Mouse (Mus musculus) liver (tissue): ENCODE results near the gene Elovl2.

Source experiments
- DNase-seq: peaks from one replicate; pipeline ENCODE4 v3.0.0-alpha.2; 2020; ENCODE audit warnings: mixed read lengths

Elovl2 gene

DNA sequence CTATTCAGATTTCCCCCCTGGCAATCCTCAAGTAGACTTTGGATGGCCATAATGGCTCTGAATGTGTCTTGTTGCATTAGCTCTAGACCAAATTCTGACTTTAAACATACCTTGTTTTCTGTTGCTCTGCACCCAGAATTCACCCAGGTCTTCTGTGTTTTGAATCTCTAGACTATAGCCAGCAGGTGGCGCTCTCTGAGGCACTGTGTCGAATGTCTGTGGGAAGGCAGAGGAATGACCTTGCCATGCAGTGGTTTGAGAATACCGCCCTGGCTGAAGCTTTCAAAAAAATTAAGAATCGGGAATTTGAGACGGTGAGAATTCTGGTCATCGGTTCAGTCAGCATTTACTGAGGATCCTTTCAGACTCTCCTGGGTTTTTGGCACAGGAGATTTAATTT, 85.3 kb downstream of the Elovl2 start:
- DNase-seq = peak; percentile 72
